Mouse (Mus musculus): ENCODE data around the gene Akap8.

The Akap8 gene

GRCm38 (mm10) chr17:32284262-32285137 lies 36.5 kb downstream of the Akap8 start, which contains the start of gene Brd4:
TSS of gene Brd4 (minus strand) at chr17:32284722.
- DNase-seq (ENCODE audit: low read depth, low spot score), result peak; percentile 93

GRCm38 (mm10) chr17:32283771-32284221 lies 37.2 kb downstream of the Akap8 start:
- peak; percentile 48 for DNase-seq (ENCODE audit: low read depth, low spot score)

DNA sequence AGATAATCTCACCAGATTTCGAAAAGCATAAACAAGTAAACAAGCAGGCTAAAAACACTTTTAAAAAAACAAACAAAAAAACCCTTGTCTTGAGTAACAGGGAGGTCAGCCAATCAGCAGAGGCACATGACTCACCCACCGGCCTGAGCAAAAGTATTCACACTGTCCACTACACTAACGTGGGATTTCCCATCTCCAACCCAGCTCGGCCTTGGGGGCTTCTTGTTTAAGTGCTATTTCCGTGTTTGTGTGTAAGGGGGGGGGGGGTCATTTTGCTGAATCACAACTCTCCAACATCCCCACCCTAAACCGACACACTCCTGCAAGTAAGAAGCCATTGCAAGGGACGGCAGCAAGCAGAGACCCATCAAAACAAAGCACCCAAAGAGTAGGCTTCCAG lies 37.7 kb downstream of the Akap8 start:
- peak; percentile 32 for DNase-seq (ENCODE audit: low read depth, low spot score)

GRCm38 (mm10) chr17:32281611-32282310 lies 39.3 kb downstream of the Akap8 start:
- no peak for DNase-seq (ENCODE audit: low read depth, low spot score)

GRCm38 (mm10) chr17:32281126-32281525 lies 39.9 kb downstream of the Akap8 start:
- no peak for DNase-seq (ENCODE audit: low read depth, low spot score)

GRCm38 (mm10) chr17:32280575-32280974 lies 40.5 kb downstream of the Akap8 start:
- no peak for DNase-seq (ENCODE audit: low read depth, low spot score)

DNA sequence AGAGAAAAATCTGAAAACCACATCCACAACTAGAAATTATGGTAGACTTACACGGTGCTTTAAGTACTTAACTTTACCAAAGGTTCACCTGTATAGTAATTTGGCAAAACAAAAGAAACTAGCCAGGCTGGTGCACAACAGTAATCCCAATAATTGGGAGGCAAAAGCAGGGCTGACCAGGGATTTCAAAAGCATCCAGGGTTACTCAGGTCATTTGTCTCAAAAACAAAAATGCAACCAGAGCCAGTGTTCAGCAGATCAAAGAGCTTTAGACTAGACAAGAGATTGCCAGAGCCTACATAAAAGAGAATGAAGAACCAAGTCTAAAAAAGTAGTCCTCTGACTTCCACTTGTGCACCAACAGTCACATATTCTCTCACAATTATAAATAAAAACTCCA lies 43.8 kb downstream of the Akap8 start:
- DNase-seq (ENCODE audit: low read depth, low spot score), result no peak

DNA sequence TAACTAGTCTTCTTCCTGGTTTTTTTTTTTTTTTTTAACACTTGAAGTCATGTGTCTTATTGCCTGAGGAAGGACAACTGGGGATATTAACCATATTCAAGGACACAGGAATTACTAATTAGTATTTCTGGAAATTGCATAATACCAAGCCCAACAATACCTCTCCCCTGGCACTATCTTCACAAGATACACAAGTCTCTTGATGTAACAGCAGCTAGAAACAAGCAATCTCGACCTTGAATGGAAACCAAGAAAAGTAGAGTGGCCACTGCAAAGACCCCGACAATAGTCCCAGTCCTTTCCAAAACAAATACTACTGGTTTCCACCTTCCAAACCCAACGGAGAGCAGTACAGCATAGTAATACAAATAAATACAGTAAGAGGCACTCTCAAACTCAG lies 45.5 kb downstream of the Akap8 start:
- DNase-seq (ENCODE audit: low read depth, low spot score), result no peak

DNA sequence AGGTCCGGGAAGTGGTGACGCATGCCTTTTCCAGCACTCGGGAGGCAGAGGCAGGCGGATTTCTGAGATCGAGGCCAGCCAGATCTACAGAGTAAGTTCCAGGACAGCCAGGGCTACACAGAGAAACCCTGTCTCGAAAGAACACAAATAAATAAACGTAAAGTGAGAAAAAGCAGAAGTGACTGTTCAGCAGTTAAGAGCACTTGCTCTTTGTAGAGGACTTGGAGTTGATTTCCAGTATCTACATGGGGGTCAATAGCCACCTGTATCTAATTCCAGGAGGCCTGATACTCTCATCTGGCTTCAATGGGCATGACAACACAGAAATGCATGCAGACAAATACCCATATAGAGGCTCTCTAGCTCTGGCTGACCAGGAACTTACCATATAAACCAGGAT lies 51.9 kb downstream of the Akap8 start:
- DNase-seq (ENCODE audit: low read depth, low spot score), result no peak

DNA sequence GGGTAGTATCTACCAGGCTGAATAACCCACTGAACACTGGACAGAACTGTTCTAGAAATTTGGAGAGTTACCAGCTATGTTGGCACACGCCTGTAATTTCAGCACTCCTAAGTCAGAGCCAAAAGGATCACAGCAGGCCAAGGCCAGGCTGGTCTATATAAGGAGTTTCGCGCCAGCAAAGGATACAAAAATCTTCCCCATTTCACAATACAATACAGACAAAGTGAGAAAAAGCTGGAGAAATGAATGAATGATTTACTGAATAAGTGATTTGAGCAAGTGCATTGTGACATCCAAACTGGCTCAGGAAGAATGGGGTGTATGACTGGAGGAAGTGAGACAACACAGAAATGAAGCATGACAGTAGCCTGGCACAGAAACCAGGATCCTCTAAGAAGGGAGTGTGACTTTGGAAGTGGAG lies 52.5 kb downstream of the Akap8 start:
- no peak for DNase-seq (ENCODE audit: low read depth, low spot score)

DNA sequence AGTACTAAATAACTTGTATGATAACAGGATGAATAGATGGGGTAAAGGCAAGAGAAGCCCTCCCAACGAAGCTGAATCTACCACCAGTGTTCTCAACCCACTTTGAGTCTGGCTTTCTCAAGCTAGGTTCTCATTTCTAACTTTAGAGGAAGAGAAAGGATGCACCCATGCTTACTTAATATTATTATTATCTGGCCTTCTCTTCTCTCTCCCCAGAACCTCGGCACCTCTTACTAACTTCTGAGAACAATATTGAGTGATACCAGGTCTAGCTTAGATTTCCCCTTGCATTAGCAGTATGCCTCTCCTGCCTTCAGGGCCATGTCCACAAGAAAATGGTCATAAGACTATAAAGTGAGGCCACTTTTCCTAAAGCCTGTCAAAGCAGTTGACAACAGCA lies 52.9 kb downstream of the Akap8 start:
- no peak for DNase-seq (ENCODE audit: low read depth, low spot score)

- no peak for DNase-seq (ENCODE audit: low read depth, low spot score)
Observed at GRCm38 (mm10) chr17:32267617-32268016, 53.4 kb downstream of the Akap8 start.

GRCm38 (mm10) chr17:32263672-32264071 lies 57.4 kb downstream of the Akap8 start:
- no peak for DNase-seq (ENCODE audit: low read depth, low spot score)

GRCm38 (mm10) chr17:32262831-32263559 lies 58.0 kb downstream of the Akap8 start:
- DNase-seq (ENCODE audit: low read depth, low spot score), result no peak

DNA sequence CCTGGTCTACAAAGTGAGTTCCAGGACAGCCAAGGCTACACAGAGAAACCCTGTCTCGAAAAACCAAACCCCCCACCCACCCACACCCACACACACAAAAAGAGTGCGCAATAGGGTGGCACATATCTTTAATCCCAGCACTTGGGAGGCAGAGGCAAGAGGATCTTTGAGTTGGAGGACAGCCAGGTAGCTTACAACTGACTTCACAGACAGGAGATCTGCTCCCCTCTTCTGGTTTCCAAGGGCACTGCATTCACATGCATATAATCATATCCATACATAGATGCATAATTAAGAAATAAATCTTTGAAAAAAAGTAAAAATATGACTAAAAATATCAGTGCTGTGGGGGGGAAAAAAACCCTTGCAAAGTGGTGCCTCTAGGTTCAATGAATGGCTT lies 62.2 kb downstream of the Akap8 start:
- no peak for DNase-seq (ENCODE audit: low read depth, low spot score)

DNA sequence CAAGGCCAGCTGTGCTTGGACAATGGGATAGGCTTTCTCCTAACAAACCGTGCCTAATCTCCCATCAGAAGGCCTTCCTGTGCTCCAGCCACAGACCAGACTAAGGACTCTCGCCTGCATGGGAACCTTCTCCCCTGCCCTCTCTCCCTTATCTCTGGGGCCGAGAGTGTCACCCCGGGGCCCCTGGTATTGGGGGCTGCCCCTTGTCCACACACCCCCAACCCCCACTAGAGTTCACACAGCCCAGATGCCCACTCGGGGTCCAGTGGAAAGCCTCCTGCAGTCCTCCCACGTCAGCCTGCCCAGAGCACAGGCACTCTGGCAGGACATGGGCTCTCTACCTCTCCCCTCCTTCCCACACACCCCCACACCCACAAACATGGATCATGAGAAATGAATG lies 63.1 kb downstream of the Akap8 start:
- DNase-seq (ENCODE audit: low read depth, low spot score), result no peak

GRCm38 (mm10) chr17:32257452-32257851 lies 63.6 kb downstream of the Akap8 start:
- DNase-seq (ENCODE audit: low read depth, low spot score), result no peak

DNA sequence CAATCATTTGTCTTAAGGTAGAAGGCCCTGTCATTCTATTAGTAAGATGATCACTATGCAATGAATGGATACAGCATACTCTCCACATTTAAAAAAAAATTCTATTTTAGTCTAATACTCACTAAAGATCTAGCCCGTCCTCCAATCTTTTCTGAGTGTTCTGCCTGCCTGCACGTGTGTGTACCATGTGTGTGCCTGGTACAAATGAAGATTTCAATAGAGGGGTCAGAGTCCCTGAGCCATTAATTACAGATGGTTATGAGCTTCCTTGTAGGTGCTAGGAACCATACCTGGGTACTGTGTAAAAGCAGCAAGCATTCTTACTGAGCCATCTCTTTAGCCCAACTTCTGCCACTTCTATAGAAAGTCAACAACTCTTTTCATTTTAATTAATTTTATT lies 64.1 kb downstream of the Akap8 start:
- no peak for DNase-seq (ENCODE audit: low read depth, low spot score)

All from mesoderm, embryonic 11.5 days (tissue).